Mouse (Mus musculus) cortical plate, adult 2 months (tissue): ENCODE measurements at regions not wholly inside any gene's neighbourhood (a gene's known extent, or its start where the extent isn't known, plus 50 kb on each side); places are given as distances from the start of the nearest gene placed in this dataset.
"Not testable (repeated sequence)": the region's sequence is repeated elsewhere in the genome, so short reads cannot be mapped to it uniquely, and the experiment has no call there.

ENCODE experiments used
- H3K27ac ChIP-seq: fragments of 200-500 bp; 2 replicates; pipeline ENCODE4 v1.5.1; 2012; ENCODE audit warnings: low read length, control low read depth, inconsistent platforms; ENCODE audit not compliant: insufficient read depth
- H3K4me1 ChIP-seq: fragments of 200-500 bp; 2 replicates; pipeline ENCODE4 v1.6.1; 2011; ENCODE audit warnings: low read length; ENCODE audit not compliant: control insufficient read depth, insufficient read depth
- H3K4me3 ChIP-seq: fragments of 200-500 bp; 2 replicates; pipeline ENCODE4 v1.5.1; 2011; ENCODE audit warnings: mild to moderate bottlenecking, low read length, control low read depth; ENCODE audit not compliant: insufficient read depth
- CTCF ChIP-seq: fragments of 200-500 bp; IDR thresholded peaks from 2 replicates; pipeline ENCODE4 v1.5.1; 2011; ENCODE audit warnings: mild to moderate bottlenecking, control low read depth, low read length; ENCODE audit not compliant: insufficient read depth; ENCODE audit errors: extremely low read depth
- POLR2A ChIP-seq: fragments of 200-500 bp; IDR thresholded peaks from 2 replicates; pipeline ENCODE4 v1.6.1; 2011; ENCODE audit warnings: mild to moderate bottlenecking, low read length, control low read depth; ENCODE audit not compliant: insufficient read depth; ENCODE audit errors: extremely low read depth

- no peak overlapping the region for H3K4me3 ChIP-seq
- no peak overlapping the region for H3K27ac ChIP-seq
- no peaks in the 10 kb centered on the region for H3K4me1 ChIP-seq
- TF ChIP-seq CTCF (no peak), POLR2A (no peak)
Measured at GRCm38 (mm10) chr16:76477474-76477873, 103.8 kb upstream of the Nrip1 start.

GRCm38 (mm10) chr16:76474481-76474880 is 100.9 kb upstream of the Nrip1 start:
- no peak for TF ChIP-seq CTCF
- no peak for TF ChIP-seq POLR2A
- H3K27ac ChIP-seq: no peak overlapping the region
- no peaks in the 10 kb centered on the region for H3K4me1 ChIP-seq
- no peak overlapping the region for H3K4me3 ChIP-seq

GRCm38 (mm10) chr16:76472386-76472785 is 98.8 kb upstream of the Nrip1 start:
- TF ChIP-seq POLR2A (no peak), CTCF (no peak)
- Histone ChIP-seq H3K4me1 (no peaks in the 10 kb centered on the region), H3K27ac (no peak overlapping the region), H3K4me3 (no peak overlapping the region)

GRCm38 (mm10) chr16:76471081-76471480 is 97.5 kb upstream of the Nrip1 start:
- no peak overlapping the region for H3K27ac ChIP-seq
- TF ChIP-seq POLR2A: no peak
- no peak for TF ChIP-seq CTCF
- no peaks in the 10 kb centered on the region for H3K4me1 ChIP-seq
- H3K4me3 ChIP-seq: no peak overlapping the region

GRCm38 (mm10) chr16:76459521-76459920 is 85.9 kb upstream of the Nrip1 start:
- no peaks in the 10 kb centered on the region for H3K4me1 ChIP-seq
- TF ChIP-seq POLR2A: no peak
- no peak for TF ChIP-seq CTCF
- H3K27ac ChIP-seq: no peak overlapping the region
- H3K4me3 ChIP-seq: no peak overlapping the region

GRCm38 (mm10) chr16:76456300-76456599 is 82.6 kb upstream of the Nrip1 start:
- H3K27ac ChIP-seq, H3K4me3 ChIP-seq, H3K4me1 ChIP-seq: not testable (repeated sequence)

GRCm38 (mm10) chr16:76455499-76456299 is 82.1 kb upstream of the Nrip1 start:
- Histone ChIP-seq H3K27ac (no peak overlapping the region), H3K4me1 (no peaks in the 10 kb centered on the region), H3K4me3 (no peak overlapping the region)
- TF ChIP-seq POLR2A: no peak
- no peak for TF ChIP-seq CTCF

- Histone ChIP-seq H3K4me3 (no peak overlapping the region), H3K27ac (no peak overlapping the region), H3K4me1 (no peaks in the 10 kb centered on the region)
- TF ChIP-seq CTCF (no peak), POLR2A (no peak)
Measured at GRCm38 (mm10) chr16:76454741-76455465, 81.3 kb upstream of the Nrip1 start.

GRCm38 (mm10) chr16:76453457-76454200 is 80.0 kb upstream of the Nrip1 start:
- no peaks in the 10 kb centered on the region for H3K4me1 ChIP-seq
- no peak overlapping the region for H3K27ac ChIP-seq
- H3K4me3 ChIP-seq: no peak overlapping the region
- TF ChIP-seq CTCF: no peak
- no peak for TF ChIP-seq POLR2A

- no peaks in the 10 kb centered on the region for H3K4me1 ChIP-seq
- H3K27ac ChIP-seq: no peak overlapping the region
- no peak overlapping the region for H3K4me3 ChIP-seq
- no peak for TF ChIP-seq POLR2A
- no peak for TF ChIP-seq CTCF
Measured at GRCm38 (mm10) chr16:76448773-76449172, 75.1 kb upstream of the Nrip1 start.

GRCm38 (mm10) chr16:76447033-76447432 is 73.4 kb upstream of the Nrip1 start:
- TF ChIP-seq POLR2A (no peak), CTCF (no peak)

More at GRCm38 (mm10) chr16:76447033-76447432, 73.4 kb upstream of the Nrip1 start:
- H3K27ac ChIP-seq: no peak overlapping the region
- no peaks in the 10 kb centered on the region for H3K4me1 ChIP-seq
- H3K4me3 ChIP-seq: no peak overlapping the region
